Mouse (Mus musculus): ENCODE measurements around the gene Rcbtb2. TPM values are rescaled to one million over a fixed set of nuclear protein-coding genes. Genes with fewer than 3 reads are reported as not detected.

Rcbtb2 gene
- total and polyA plus RNA-seq, 2 experiments from 2014 or later, result 47.8 to 57.5 TPM

GRCm38 (mm10) chr14:73142896-73143709, 20.3 kb downstream of the Rcbtb2 start:
- Histone ChIP-seq H3K4me1 (ENCODE audit: control insufficient read depth, insufficient read depth) (peaks cover 14% of the 10 kb centered on the region; the same call in 1 of the 2 replicates), H3K36me3 (replicated peaks; ENCODE audit: control insufficient read depth, insufficient read depth, low read length) (no peaks in the 10 kb centered on the region), H3K4me2 (ENCODE audit: low read depth, low read length) (peak overlapping the region; percentile 73), H3K27ac (ENCODE audit: low read depth) (peak overlapping the region; percentile 96), H3K27me3 (ENCODE audit: control insufficient read depth, insufficient read depth, low read length) (no peaks in the 10 kb centered on the region), H3K9me3 (replicated peaks; ENCODE audit: control insufficient read depth, low read length) (no peaks in the 10 kb centered on the region), H3K4me3 (ENCODE audit: low read depth, low read length) (peak overlapping the region; percentile 78), H3K9ac (replicated peaks; ENCODE audit: low read depth, low read length) (peak overlapping the region; percentile 94)
- under 1% methylated on average over 74 of the region's 88 CpGs for WGBS
- TF ChIP-seq CTCF (IDR thresholded peaks at IDR 0.05; ENCODE audit: low read depth), result no peak
- TF ChIP-seq EP300 (IDR thresholded peaks at IDR 0.05; ENCODE audit: low read depth), result no peak
- DNase-seq (ENCODE audit: low spot score) (peak; percentile 67), ATAC-seq (ENCODE audit: insufficient read depth, low read depth) (peak; percentile 91)

DNA sequence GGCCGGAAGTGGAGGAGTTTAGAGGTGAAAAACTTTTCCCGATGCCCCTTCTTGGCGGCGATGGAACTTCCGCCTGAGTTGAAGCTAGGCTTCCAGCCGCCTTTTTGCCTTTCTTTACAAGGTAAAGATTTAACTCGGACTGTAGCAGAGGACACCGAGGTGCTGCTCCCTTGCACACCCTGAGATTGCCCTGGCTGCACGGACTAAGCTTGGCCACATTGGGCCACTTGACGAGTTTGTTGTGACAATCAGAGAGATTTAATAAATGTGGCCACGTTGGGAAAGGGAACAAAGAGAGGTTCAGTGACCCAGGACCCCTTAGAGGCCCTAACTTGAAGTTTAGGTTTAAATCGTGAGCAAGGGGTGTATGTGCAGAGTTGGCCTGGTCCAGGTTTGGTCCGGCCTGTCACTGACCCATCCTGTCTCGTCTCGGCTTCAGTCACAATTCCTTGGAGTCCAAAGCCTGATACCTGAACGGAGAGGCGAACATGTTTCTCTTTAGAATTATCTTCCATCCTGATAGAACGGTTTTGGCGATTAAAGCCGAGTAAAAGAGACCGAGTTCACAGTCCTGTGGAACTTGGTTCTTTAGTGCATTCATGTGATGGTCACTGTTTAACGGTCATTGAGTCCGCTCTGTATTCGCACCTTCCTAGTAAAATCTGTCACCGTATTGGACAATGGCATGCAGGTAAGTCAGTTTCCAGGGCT, 21.0 kb downstream of the Rcbtb2 start:
- no peaks in the 10 kb centered on the region for H3K36me3 ChIP-seq (replicated peaks; ENCODE audit: control insufficient read depth, insufficient read depth, low read length)
- peak overlapping the region; percentile 96 for H3K27ac ChIP-seq (ENCODE audit: low read depth)
- no peaks in the 10 kb centered on the region for H3K9me3 ChIP-seq (replicated peaks; ENCODE audit: control insufficient read depth, low read length)
- peak overlapping the region; percentile 73 for H3K4me2 ChIP-seq (ENCODE audit: low read depth, low read length)
- 40% methylated on average over 25 of the region's 25 CpGs for WGBS
- DNase-seq (ENCODE audit: low spot score) (no peak), ATAC-seq (ENCODE audit: insufficient read depth, low read depth) (peak; percentile 24)
- no peak for TF ChIP-seq CTCF (IDR thresholded peaks at IDR 0.05; ENCODE audit: low read depth)
- TF ChIP-seq EP300 (IDR thresholded peaks at IDR 0.05; ENCODE audit: low read depth), result no peak
- H3K4me1 ChIP-seq (ENCODE audit: control insufficient read depth, insufficient read depth), result peaks cover 14% of the 10 kb centered on the region; the same call in 1 of the 2 replicates
- H3K4me3 ChIP-seq (ENCODE audit: low read depth, low read length), result peak overlapping the region; percentile 78
- no peaks in the 10 kb centered on the region for H3K27me3 ChIP-seq (ENCODE audit: control insufficient read depth, insufficient read depth, low read length)
- H3K9ac ChIP-seq (replicated peaks; ENCODE audit: low read depth, low read length), result peak overlapping the region; percentile 94

GRCm38 (mm10) chr14:73145531-73145930, 22.7 kb downstream of the Rcbtb2 start:
- 94% methylated on average over 4 of the region's 4 CpGs for WGBS
- Histone ChIP-seq H3K9me3 (replicated peaks; ENCODE audit: control insufficient read depth, low read length) (no peaks in the 10 kb centered on the region), H3K4me3 (ENCODE audit: low read depth, low read length) (no peak overlapping the region), H3K36me3 (replicated peaks; ENCODE audit: control insufficient read depth, insufficient read depth, low read length) (no peaks in the 10 kb centered on the region), H3K4me2 (ENCODE audit: low read depth, low read length) (no peak overlapping the region), H3K9ac (replicated peaks; ENCODE audit: low read depth, low read length) (no peak overlapping the region), H3K27ac (ENCODE audit: low read depth) (no peak overlapping the region), H3K4me1 (ENCODE audit: control insufficient read depth, insufficient read depth) (peaks cover 14% of the 10 kb centered on the region; the same call in 1 of the 2 replicates), H3K27me3 (ENCODE audit: control insufficient read depth, insufficient read depth, low read length) (no peaks in the 10 kb centered on the region)
- no peak for DNase-seq (ENCODE audit: low spot score)
- TF ChIP-seq EP300 (IDR thresholded peaks at IDR 0.05; ENCODE audit: low read depth) (no peak), CTCF (IDR thresholded peaks at IDR 0.05; ENCODE audit: low read depth) (no peak)
- no peak for ATAC-seq (ENCODE audit: insufficient read depth, low read depth)

DNA sequence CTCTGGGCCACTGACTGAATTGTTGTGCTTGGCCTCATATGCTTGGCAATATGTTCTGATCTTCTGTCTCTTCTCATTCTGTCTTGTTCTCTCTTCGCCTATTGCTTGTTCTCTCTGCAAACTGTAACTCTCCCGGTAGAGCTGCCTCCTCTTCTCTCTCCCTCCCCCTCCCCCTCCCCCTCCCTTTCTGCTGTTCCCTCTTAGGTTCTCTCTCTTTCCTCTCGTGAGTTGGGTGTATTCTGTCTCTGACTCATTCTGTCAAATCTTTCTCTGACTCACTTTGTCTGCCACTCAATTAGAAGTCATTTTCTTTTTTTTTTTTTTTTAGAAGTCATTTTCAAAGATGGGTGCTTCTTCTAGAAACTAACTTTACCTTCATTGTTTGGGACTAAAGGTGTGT, 23.9 kb downstream of the Rcbtb2 start:
- no peak for ATAC-seq (ENCODE audit: insufficient read depth, low read depth)
- H3K9ac ChIP-seq (replicated peaks; ENCODE audit: low read depth, low read length), result no peak overlapping the region
- no peak overlapping the region for H3K4me2 ChIP-seq (ENCODE audit: low read depth, low read length)
- no peaks in the 10 kb centered on the region for H3K27me3 ChIP-seq (ENCODE audit: control insufficient read depth, insufficient read depth, low read length)
- H3K36me3 ChIP-seq (replicated peaks; ENCODE audit: control insufficient read depth, insufficient read depth, low read length), result no peaks in the 10 kb centered on the region
- no peak for DNase-seq (ENCODE audit: low spot score)
- H3K4me3 ChIP-seq (ENCODE audit: low read depth, low read length), result no peak overlapping the region
- H3K9me3 ChIP-seq (replicated peaks; ENCODE audit: control insufficient read depth, low read length), result no peaks in the 10 kb centered on the region
- H3K4me1 ChIP-seq (ENCODE audit: control insufficient read depth, insufficient read depth), result peaks cover 14% of the 10 kb centered on the region; the same call in 1 of the 2 replicates
- no peak for TF ChIP-seq EP300 (IDR thresholded peaks at IDR 0.05; ENCODE audit: low read depth)
- TF ChIP-seq CTCF (IDR thresholded peaks at IDR 0.05; ENCODE audit: low read depth), result no peak
- H3K27ac ChIP-seq (ENCODE audit: low read depth), result no peak overlapping the region
- WGBS, result 55% methylated on average over 3 of the region's 3 CpGs

DNA sequence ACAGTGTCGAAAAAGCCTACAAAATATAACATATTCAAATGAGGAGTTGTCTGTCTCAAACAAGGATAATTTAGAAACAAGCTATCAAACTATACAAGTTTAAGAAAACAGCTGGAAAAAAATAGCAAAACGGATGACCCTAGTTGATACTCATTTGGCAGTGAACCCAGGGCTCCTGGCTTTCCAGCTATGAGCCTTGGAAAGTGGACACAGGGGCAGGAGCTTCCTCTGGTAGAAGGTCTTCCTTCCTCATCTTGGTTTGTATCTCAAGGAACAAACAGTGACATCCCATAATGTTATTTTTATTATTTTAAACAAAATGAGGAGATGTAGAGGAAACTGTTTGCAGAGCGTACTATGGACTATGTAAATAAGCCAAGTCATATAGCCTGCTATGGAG, 25.3 kb downstream of the Rcbtb2 start:
- DNase-seq (ENCODE audit: low spot score), result no peak
- Histone ChIP-seq H3K9me3 (replicated peaks; ENCODE audit: control insufficient read depth, low read length) (no peaks in the 10 kb centered on the region), H3K9ac (replicated peaks; ENCODE audit: low read depth, low read length) (no peak overlapping the region), H3K36me3 (replicated peaks; ENCODE audit: control insufficient read depth, insufficient read depth, low read length) (0 out of 2 replicates have a peak, but pooled peaks cover 6% of the 10 kb centered on the region), H3K4me3 (ENCODE audit: low read depth, low read length) (no peak overlapping the region), H3K27ac (ENCODE audit: low read depth) (no peak overlapping the region), H3K4me2 (ENCODE audit: low read depth, low read length) (no peak overlapping the region), H3K4me1 (ENCODE audit: control insufficient read depth, insufficient read depth) (peaks cover 9% of the 10 kb centered on the region; the same call in 1 of the 2 replicates), H3K27me3 (ENCODE audit: control insufficient read depth, insufficient read depth, low read length) (no peaks in the 10 kb centered on the region)
- no peak for ATAC-seq (ENCODE audit: insufficient read depth, low read depth)
- WGBS, result 71% methylated on average over 3 of the region's 3 CpGs
- TF ChIP-seq EP300 (IDR thresholded peaks at IDR 0.05; ENCODE audit: low read depth) (no peak), CTCF (IDR thresholded peaks at IDR 0.05; ENCODE audit: low read depth) (no peak)

All from heart, postnatal 0 days (tissue).